Mouse (Mus musculus) Patski (cell line): ENCODE results near the gene Wdr66. TPM values are rescaled to one million over a fixed set of nuclear protein-coding genes. Genes with fewer than 3 reads are reported as not detected.

Source experiments
- ATAC-seq: fragments of 100-300 bp; one replicate; pipeline ENCODE4 v1.8.0; 2021
- CTCF ChIA-PET: fragments of 350-600 bp; sonication (Branson Sonifier 250); formaldehyde crosslinking; loops from one replicate; lab custom pipeline; 2022; ENCODE audit warnings: inconsistent platforms; lab: Charles Lee
- POLR2A ChIA-PET: fragments of 350-600 bp; sonication (Branson Sonifier 250); formaldehyde crosslinking; loops from one replicate; lab custom pipeline; 2022; ENCODE audit warnings: antibody characterized with exemption, inconsistent platforms; lab: Charles Lee
- DNase-seq: peaks from one replicate; pipeline ENCODE4 v3.0.0-alpha.2; 2011; ENCODE audit warnings: low read depth, low spot score
- H3K27me3 ChIP-seq: fragments of 371-371 bp; one replicate; pipeline ENCODE4 v1.5.1; 2021
- CTCF ChIP-seq: fragments of 100-300 bp; IDR thresholded peaks from one replicate; pipeline ENCODE4 v1.5.1; 2021
- in situ Hi-C: fragments of 300-500 bp; cut with MboI; formaldehyde crosslinking; loops from 3 replicates; pipeline ENCODE4 v1.11.1; 2018; ENCODE audit warnings: low pct_unique_long_range_greater_than_20kb, mixed read lengths
- polyA plus RNA-seq: library from polyadenylated mRNA; unstranded; gene quantifications from one replicate; pipeline ENCODE4 v1.2.3, GENCODE M21; 2021

Gene Wdr66
- polyA plus RNA-seq, 1 experiment from 2014 or later: 0.14 TPM

DNA sequence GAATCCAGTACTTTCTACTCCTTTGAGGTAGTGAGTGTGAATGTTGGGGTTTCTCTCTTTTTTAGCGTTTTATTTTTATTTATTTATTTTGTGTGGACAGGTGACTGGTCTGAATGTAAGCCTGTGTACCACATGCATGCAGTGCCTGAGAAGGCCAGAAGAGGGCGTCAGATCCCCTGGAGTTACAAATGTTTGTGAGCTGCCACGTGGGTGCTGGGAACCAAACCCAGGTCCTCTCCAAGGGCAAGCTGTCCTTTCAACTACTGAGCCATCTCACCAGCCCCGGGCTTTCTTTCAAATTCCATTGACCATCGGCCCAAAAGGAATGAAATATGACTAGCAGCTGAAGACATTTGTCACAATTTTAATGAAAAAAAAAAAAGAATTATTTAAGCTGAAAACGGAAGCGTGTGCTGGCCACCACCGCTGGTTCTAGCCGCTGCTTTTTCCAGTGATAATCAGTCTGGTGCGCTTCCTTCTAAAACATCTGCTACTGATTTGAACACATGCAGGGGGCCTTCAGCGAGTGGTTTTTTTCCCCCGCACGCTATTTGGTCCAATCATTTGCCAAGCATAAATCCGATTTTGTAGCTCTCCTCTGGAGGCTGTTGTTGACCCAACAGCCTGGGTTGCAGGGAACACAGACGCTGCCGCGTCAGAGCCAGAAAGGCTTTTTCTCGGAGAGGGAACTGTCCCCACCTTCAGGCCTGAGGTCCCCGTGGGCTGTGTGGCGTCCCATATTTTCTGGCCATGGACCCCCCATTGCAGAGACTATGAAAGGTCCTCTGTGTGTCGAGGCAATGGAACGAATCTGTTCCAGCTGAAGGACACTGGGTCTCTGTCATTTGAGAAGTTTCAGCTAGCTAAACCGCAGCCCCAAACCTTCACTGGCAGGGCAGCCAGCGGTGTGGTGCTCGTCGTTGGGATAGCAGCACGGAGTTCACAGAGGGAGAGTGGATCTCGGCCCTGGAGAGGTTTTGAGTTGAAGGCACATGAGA, 16.9 kb downstream of the Wdr66 start:
- H3K27me3 ChIP-seq: no peaks in the 10 kb centered on the region
- peak; percentile 39 for TF ChIP-seq CTCF
- POLR2A ChIA-PET: no interaction called here
- in situ Hi-C loops: no loop called here
- ATAC-seq (no peak), DNase-seq (no peak)
- CTCF ChIA-PET: interaction anchor here (1.7 kb wide), 1 partner anchor 16 kb away, joined by 3 read pairs; no protein-coding TSS in a partner anchor

- no peaks in the 10 kb centered on the region for H3K27me3 ChIP-seq
- CTCF ChIA-PET: interaction anchor here (1.0 kb wide), 1 partner anchor 12 kb away, joined by 4 read pairs; no protein-coding TSS in a partner anchor
- in situ Hi-C loops: no loop called here
- ATAC-seq: no peak
- POLR2A ChIA-PET: no interaction called here
- DNase-seq: no peak
- TF ChIP-seq CTCF: no peak
Observed at GRCm38 (mm10) chr5:123270917-123271316, 19.0 kb downstream of the Wdr66 start.

- DNase-seq: no peak
- ATAC-seq: no peak
- H3K27me3 ChIP-seq: no peaks in the 10 kb centered on the region
- in situ Hi-C loops: no loop called here
- POLR2A ChIA-PET: interaction anchor here (0.7 kb wide), 1 partner anchor 266 kb away, joined by 5 read pairs; no protein-coding TSS in a partner anchor
- CTCF ChIA-PET: interaction anchor here (0.6 to 1.4 kb wide), 5 partner anchors 14 to 164 kb away, joined by 3 to 4 read pairs (median 3); partner anchors contain the start of gene Wdr66
- no peak for TF ChIP-seq CTCF
Observed at GRCm38 (mm10) chr5:123272927-123273326, 21.0 kb downstream of the Wdr66 start.

- ATAC-seq: no peak
- DNase-seq: no peak
- peaks cover 4% of the 10 kb centered on the region for H3K27me3 ChIP-seq
- TF ChIP-seq CTCF: no peak
- in situ Hi-C loops: no loop called here
- ChIA-PET POLR2A (interaction anchor here (0.6 to 0.7 kb wide), 3 partner anchors 24 to 233 kb away, joined by 4 to 11 read pairs (median 4); partner anchors contain the start of gene B3gnt4), CTCF (interaction anchor here (0.8 to 1.5 kb wide), 2 partner anchors 12 to 160 kb away, joined by 3 to 5 read pairs; no protein-coding TSS in a partner anchor)
Observed at GRCm38 (mm10) chr5:123276636-123277341, 24.9 kb downstream of the Wdr66 start.

DNA sequence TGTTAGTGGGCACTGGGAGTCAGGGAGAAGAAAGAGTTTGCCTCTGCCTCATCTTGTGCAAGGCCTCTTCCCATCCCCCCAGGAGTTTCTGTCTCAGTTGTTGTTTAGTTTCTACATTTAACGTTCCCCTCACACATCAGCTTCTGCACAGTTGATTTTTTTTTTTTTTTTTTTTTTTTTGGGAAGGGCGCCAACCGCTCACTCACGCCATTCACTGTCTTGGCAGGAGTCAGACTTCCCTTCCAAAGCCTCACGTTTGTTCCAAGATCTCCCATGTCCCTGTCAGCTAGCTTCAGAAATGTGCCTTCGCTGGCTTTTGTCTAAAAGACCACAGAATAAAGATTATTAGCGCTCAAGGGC, 25.4 kb downstream of the Wdr66 start:
- CTCF ChIA-PET: interaction anchor here (1.5 kb wide), 1 partner anchor 159 kb away, joined by 5 read pairs; no protein-coding TSS in a partner anchor
- DNase-seq (no peak), ATAC-seq (no peak)

DNA sequence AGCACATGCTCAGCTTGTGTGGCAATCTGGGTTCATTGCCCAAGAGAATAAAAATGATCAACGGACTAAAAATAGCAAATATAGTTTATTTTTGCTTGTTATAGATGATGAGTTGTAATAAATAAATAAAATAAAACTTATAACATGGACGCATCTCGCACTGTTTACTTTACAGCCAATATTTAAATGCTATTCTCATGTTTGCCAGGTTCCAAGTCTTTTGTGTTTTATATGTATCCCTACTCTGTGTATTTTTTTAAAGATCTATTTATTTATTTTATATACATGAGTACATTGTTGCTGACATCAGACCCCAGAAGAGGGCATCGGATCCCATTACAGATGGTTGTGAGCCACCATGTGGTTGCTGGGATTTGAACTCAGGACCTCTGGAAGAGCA, 25.8 kb downstream of the Wdr66 start:
- no peak for DNase-seq
- ATAC-seq: no peak
- CTCF ChIA-PET: no interaction called here
- no peak for TF ChIP-seq CTCF
- POLR2A ChIA-PET: no interaction called here
- peaks cover 7% of the 10 kb centered on the region for H3K27me3 ChIP-seq
- in situ Hi-C loops: no loop called here

More for the DNA sequence above, 25.4 kb downstream of the Wdr66 start:
- in situ Hi-C loops: no loop called here
- peaks cover 4% of the 10 kb centered on the region for H3K27me3 ChIP-seq
- POLR2A ChIA-PET: interaction anchor here (0.6 to 0.7 kb wide), 2 partner anchors 24 to 233 kb away, joined by 4 to 11 read pairs; partner anchors contain the start of gene B3gnt4
- TF ChIP-seq CTCF: no peak

GRCm38 (mm10) chr5:123279248-123279647, 27.3 kb downstream of the Wdr66 start:
- no peak for ATAC-seq
- in situ Hi-C loops: no loop called here
- peaks cover 11% of the 10 kb centered on the region for H3K27me3 ChIP-seq
- ChIA-PET CTCF (no interaction called here), POLR2A (no interaction called here)
- no peak for TF ChIP-seq CTCF
- DNase-seq: no peak

DNA sequence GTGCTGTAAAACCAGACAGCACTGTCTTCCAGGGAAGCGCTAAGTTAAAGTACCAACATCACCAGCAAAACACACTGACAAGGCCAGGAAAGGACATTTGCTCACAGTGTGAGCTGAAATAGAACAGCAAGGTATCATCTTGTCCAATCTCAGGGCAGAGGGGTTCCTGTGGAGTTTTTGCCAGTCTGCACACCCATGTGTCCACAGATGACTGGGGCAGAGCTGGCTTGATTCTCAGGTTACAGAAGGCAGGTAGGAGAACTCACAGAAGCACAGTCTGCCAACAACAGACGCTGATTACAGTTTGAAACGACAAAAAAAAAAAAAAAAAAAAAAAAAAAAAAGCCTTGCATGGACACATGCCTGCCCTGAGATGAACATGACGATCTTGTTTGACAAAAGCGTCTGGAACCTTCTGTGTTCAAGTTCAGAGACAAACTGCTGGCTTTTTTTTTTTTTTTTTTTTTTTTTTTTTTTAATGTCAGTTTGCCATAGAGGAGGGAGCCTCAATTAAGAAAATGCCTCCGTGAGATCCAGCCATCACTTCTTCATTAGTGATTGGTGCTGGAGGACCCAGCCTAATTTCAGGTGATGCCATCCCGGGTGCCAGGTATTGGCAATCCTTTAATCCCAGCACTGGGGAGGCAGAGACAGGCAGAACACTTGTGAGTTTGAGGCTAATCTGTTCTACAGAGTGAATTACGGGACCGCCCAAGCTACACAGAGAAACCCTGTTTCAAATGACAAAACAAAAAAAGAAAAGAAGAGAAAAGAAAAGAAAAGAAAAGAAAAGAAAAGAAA, 29.6 kb downstream of the Wdr66 start:
- ChIA-PET CTCF (no interaction called here), POLR2A (no interaction called here)
- peaks cover 11% of the 10 kb centered on the region for H3K27me3 ChIP-seq
- ATAC-seq: no peak
- no peak for TF ChIP-seq CTCF
- DNase-seq: no peak
- in situ Hi-C loops: loop anchor here (10.0 kb wide), 2 partner anchors 153 to 213 kb away; no protein-coding TSS in a partner anchor

DNA sequence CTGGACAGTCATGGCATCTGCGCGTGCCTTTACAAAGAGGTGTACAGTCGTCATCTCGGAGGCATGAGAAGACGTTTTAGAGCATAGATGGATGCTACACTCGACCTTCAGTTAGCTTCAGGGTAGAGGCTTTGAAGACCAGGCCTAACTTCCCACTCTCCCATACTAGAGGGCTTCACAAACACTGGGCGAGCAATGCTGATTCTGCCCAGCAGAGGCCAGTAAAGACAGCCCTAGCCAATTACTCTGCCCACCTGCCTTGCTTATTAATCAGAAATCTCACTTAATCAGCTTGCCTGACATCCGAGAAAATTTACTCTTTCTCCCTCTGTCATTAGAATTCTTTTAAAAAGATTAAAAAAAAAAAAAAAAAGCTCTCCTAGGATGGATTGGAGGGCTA, 33.3 kb downstream of the Wdr66 start:
- POLR2A ChIA-PET: interaction anchor here (0.6 kb wide), 1 partner anchor 10 kb away, joined by 3 read pairs; no protein-coding TSS in a partner anchor
- in situ Hi-C loops: loop anchor here (5.0 to 10.0 kb wide), 3 partner anchors 82 to 210 kb away; no protein-coding TSS in a partner anchor
- peak; percentile 88 for TF ChIP-seq CTCF
- peaks cover 32% of the 10 kb centered on the region for H3K27me3 ChIP-seq
- no peak for DNase-seq
- CTCF ChIA-PET: interaction anchor here (1.0 to 2.1 kb wide), 13 partner anchors 8 to 158 kb away, joined by 3 to 7 read pairs (median 4); no protein-coding TSS in a partner anchor
- no peak for ATAC-seq
